ENCODE assay signal across 14 mouse cellular contexts in genomic region chr17:79568401-79568800, GRCm38 (mm10). TPM values are rescaled to one million over a fixed set of nuclear protein-coding genes. Genes with fewer than 3 reads are reported as not detected.
DNase-seq lines count a peak whose midpoint lies in the region; ATAC-seq and TF ChIP-seq lines count a peak whose summit lies in the region.
"Had no signal": no experiment of that assay in that cellular context is flagged by ENCODE, and none has a peak within 500 bp of the region (broad histone marks: within the 10 kb centered on the region; RNA-seq: fewer than 3 reads in every experiment).

No protein-coding gene starts in this region.

- no peaks in the 10 kb centered on the region for H3K27me3 ChIP-seq in forebrain, embryonic 14.5 days (replicated peaks; ENCODE audit: control insufficient read depth, insufficient read depth, low read length)
- no peaks in the 10 kb centered on the region for H3K27me3 ChIP-seq in forebrain, embryonic 15.5 days
- H3K27me3 ChIP-seq: hindbrain, embryonic 15.5 days; limb, embryonic 12.5 days had no signal

- no peaks in the 10 kb centered on the region for H3K9me3 ChIP-seq in forebrain, embryonic 14.5 days (replicated peaks; ENCODE audit: control insufficient read depth, low read length)
- no peaks in the 10 kb centered on the region for H3K9me3 ChIP-seq in forebrain, embryonic 15.5 days
- H3K9me3 ChIP-seq: hindbrain, embryonic 15.5 days; limb, embryonic 12.5 days had no signal

- no peak overlapping the region for H3K9ac ChIP-seq in forebrain, embryonic 14.5 days (ENCODE audit: low read length)
- no peak overlapping the region for H3K9ac ChIP-seq in forebrain, embryonic 15.5 days (replicated peaks)
- H3K9ac ChIP-seq: hindbrain, embryonic 15.5 days; limb, embryonic 12.5 days had no signal

- WGBS in forebrain, embryonic 14.5 days: 90% methylated on average over 1 of the region's 1 CpGs
- 78% methylated on average over 1 of the region's 1 CpGs for WGBS in forebrain, embryonic 15.5 days

- H3K4me3 ChIP-seq in forebrain, embryonic 14.5 days (ENCODE audit: low read depth, low read length): no peak overlapping the region
- no peak overlapping the region for H3K4me3 ChIP-seq in forebrain, embryonic 15.5 days
- H3K4me3 ChIP-seq: hindbrain, embryonic 15.5 days; limb, embryonic 12.5 days had no signal

- peak; percentile 71 for DNase-seq in forebrain, embryonic 14.5 days (ENCODE audit: low spot score)
- peak; percentile 17 for DNase-seq in layer of hippocampus, adult 9-10 months (ENCODE audit: low spot score)
- DNase-seq in layer of hippocampus, adult 8-10 months (ENCODE audit: low spot score in 2 of 2): no peak
- DNase-seq in A20 (ENCODE audit: low read depth, low spot score): peak; percentile 19
- peak; percentile 76 for DNase-seq in brain, embryonic 14.5 days (ENCODE audit: low read depth)
- no peak for DNase-seq in right cerebral cortex, postnatal 4 days
- DNase-seq in yolk sac, embryonic 10.5 days (ENCODE audit: low spot score): no peak
- DNase-seq: heart, adult 18-20 months; kidney, postnatal 4 days; thymus, postnatal 36 days had no signal

- no peak for TF ChIP-seq POLR2A in brain, embryonic 14.5 days (IDR thresholded peaks at IDR 0.05; ENCODE audit: borderline replicate concordance, extremely low read depth, insufficient read depth, insufficient read length, poor library complexity, severe bottlenecking)

- TF ChIP-seq CTCF in brain, embryonic 14.5 days (IDR thresholded peaks at IDR 0.05; ENCODE audit: borderline replicate concordance, extremely low read depth, insufficient read depth, insufficient read length): no peak

- H3K36me3 ChIP-seq in forebrain, embryonic 14.5 days (ENCODE audit: control insufficient read depth, insufficient read depth, low read length): no peaks in the 10 kb centered on the region
- H3K36me3 ChIP-seq in forebrain, embryonic 15.5 days: no peaks in the 10 kb centered on the region
- H3K36me3 ChIP-seq: hindbrain, embryonic 15.5 days; limb, embryonic 12.5 days had no signal

- no peak overlapping the region for H3K27ac ChIP-seq in forebrain, embryonic 14.5 days (ENCODE audit: low read depth, low read length)
- H3K27ac ChIP-seq in forebrain, embryonic 15.5 days (replicated peaks): no peak overlapping the region
- H3K27ac ChIP-seq: hindbrain, embryonic 15.5 days; limb, embryonic 12.5 days had no signal

- ATAC-seq in forebrain, embryonic 14.5 days: no peak
- no peak for ATAC-seq in forebrain, embryonic 15.5 days (replicated peaks)
- ATAC-seq: activated CD4-positive, CD25-positive, alpha-beta regulatory T cell, adult 4 months had no signal

- no peaks in the 10 kb centered on the region for H3K4me1 ChIP-seq in forebrain, embryonic 14.5 days (ENCODE audit: control insufficient read depth, insufficient read depth, low read length)
- H3K4me1 ChIP-seq in forebrain, embryonic 15.5 days: 0 out of 2 replicates have a peak, but pooled peaks cover 3% of the 10 kb centered on the region
- H3K4me1 ChIP-seq: hindbrain, embryonic 15.5 days had no signal

- no peak overlapping the region for H3K4me2 ChIP-seq in forebrain, embryonic 14.5 days (ENCODE audit: low read length)
- H3K4me2 ChIP-seq in forebrain, embryonic 15.5 days (replicated peaks): no peak overlapping the region
- H3K4me2 ChIP-seq: hindbrain, embryonic 15.5 days; limb, embryonic 12.5 days had no signal

RNA-seq across cellular contexts. Expression of gene Rmdn2, which starts 43.3 kb away (rescaled TPM):
- 5.9 and 6.4 TPM in 2 replicates for polyA plus RNA-seq in forebrain, embryonic 14.5 days (2014; fragmentation: Nextera tagmentation; extraction: Ambion mirVana)
- polyA plus RNA-seq in forebrain, embryonic 15.5 days (2015; fragmentation: Nextera tagmentation; extraction: Ambion mirVana): 4.4 and 5.9 TPM in 2 replicates
- 10 to 100 TPM in 2 of 4 experiments, 1 to 10 TPM in 2; 8.9 to 11.3 (median 10.0) TPM for total RNA-seq in layer of hippocampus, adult 8-10 months (2022)
- polyA plus RNA-seq in brain, embryonic 14.5 days (2012; rRNA removed): 3.6 and 3.7 TPM in 2 replicates

Comparison
In these comparisons a context has a peak if more than half of its experiments do, and no peak if none do; other contexts are left out.
1. DNase-seq: peak in forebrain, embryonic 14.5 days (single experiment), layer of hippocampus, adult 9-10 months (single experiment), A20 (single experiment) and brain, embryonic 14.5 days (single experiment); none in layer of hippocampus, adult 8-10 months (0 of 2), right cerebral cortex, postnatal 4 days (single experiment) and yolk sac, embryonic 10.5 days (single experiment).